Mouse (Mus musculus): Measurements from ENCODE around the gene Hoxa11.

- no peak for TF ChIP-seq TAL1 (IDR thresholded peaks at IDR 0.05; ENCODE audit: low read length)
- TF ChIP-seq GATA1 (IDR thresholded peaks at IDR 0.05; ENCODE audit: low read length), result no peak
Observed at GRCm38 (mm10) chr6:52218643-52219215, 26.9 kb downstream of the Hoxa11 start.
